Mouse (Mus musculus): Measurements from ENCODE around the gene Ascc1. TPM values are rescaled to one million over a fixed set of nuclear protein-coding genes. Genes with fewer than 3 reads are reported as not detected.

Ascc1 gene
- 23.5 and 31.7 TPM in 2 replicates for polyA plus RNA-seq (2012; rRNA removed; ENCODE audit: low replicate concordance)

DNA sequence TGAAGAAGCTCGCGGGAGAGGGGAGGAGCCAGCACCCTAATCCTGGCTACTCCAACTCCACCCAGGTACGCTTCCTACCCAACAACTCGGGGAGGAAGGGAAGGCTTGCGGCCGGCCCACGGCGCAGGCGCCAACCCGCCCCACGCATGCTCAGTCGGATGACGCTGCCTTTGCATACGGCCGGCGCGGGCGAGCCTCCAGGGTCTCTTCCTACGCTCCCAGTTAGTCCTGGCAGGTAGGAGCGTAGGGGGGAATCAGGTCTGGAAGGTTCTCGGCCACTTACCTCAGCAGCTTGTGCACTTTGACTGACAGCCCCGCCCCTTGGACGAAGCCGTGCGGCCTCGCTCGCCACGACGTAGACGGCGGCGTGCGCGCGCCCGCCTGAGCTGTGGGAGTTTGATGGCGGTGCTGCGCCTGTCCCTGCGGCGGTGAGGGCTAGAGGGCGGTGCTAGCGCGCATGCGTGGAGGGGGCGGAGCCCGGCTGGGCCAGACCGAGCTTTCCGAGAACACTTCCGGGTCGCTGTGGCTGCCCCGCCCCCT, at the start of gene Ascc1, which contains the start of gene Anapc16:
Ascc1 (plus strand) TSS at position 133 of the 540 bp plus-strand sequence.
Anapc16 (minus strand) TSS at position 463 of the 540 bp plus-strand sequence.

DNA sequence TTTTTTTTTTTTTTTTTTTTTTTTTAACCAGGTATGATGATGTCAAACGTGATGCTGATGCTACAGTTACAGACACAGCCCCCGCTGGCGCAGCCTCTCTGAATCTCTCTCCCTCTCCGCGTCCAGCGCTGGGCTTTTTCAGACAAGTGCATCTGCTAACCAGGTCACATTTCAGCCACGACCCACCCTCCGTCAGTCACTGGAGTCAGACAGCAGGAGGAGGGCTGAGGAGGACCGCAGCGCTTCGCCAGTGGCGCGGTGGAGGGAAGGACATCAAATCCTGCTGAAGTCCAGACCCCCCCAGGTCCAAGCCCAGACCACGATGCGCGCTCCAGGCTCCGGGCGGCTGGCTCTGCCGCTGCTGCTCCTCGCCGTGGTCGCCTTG, 103.5 kb downstream of the Ascc1 start, which contains the start of gene Spock2:
Spock2 (plus strand) TSS at position 74 of the 385 bp plus-strand sequence.

Other genes starting within 250 kb of the Ascc1 start
- gene Dnajb12, start 123.2 kb upstream of the Ascc1 start, polyA plus RNA-seq (2012; rRNA removed; ENCODE audit: low replicate concordance) = 53.9 and 56.3 TPM in 2 replicates
- 31.7 and 140 TPM in 2 replicates for gene Ddit4, start 51.0 kb upstream of the Ascc1 start, polyA plus RNA-seq (2012; rRNA removed; ENCODE audit: low replicate concordance)
- gene Anapc16, start 330 bp downstream of the Ascc1 start, polyA plus RNA-seq (2012; rRNA removed; ENCODE audit: low replicate concordance) = 76.9 and 98.9 TPM in 2 replicates
- 5.1 and 52.7 TPM in 2 replicates for gene Spock2, start 103.4 kb downstream of the Ascc1 start, polyA plus RNA-seq (2012; rRNA removed; ENCODE audit: low replicate concordance)
- gene Chst3, start 216.5 kb downstream of the Ascc1 start, polyA plus RNA-seq (2012; rRNA removed; ENCODE audit: low replicate concordance) = 0.96 and 1.5 TPM in 2 replicates

All from subcutaneous adipose tissue, adult 2 months (tissue).